Mouse (Mus musculus): ENCODE measurements around the gene Tmem184b. TPM values are rescaled to one million over a fixed set of nuclear protein-coding genes. Genes with fewer than 3 reads are reported as not detected.

Tmem184b gene
- total and polyA plus RNA-seq, 3 experiments, result 7.1 to 42.7 (median 21.1) TPM

DNA sequence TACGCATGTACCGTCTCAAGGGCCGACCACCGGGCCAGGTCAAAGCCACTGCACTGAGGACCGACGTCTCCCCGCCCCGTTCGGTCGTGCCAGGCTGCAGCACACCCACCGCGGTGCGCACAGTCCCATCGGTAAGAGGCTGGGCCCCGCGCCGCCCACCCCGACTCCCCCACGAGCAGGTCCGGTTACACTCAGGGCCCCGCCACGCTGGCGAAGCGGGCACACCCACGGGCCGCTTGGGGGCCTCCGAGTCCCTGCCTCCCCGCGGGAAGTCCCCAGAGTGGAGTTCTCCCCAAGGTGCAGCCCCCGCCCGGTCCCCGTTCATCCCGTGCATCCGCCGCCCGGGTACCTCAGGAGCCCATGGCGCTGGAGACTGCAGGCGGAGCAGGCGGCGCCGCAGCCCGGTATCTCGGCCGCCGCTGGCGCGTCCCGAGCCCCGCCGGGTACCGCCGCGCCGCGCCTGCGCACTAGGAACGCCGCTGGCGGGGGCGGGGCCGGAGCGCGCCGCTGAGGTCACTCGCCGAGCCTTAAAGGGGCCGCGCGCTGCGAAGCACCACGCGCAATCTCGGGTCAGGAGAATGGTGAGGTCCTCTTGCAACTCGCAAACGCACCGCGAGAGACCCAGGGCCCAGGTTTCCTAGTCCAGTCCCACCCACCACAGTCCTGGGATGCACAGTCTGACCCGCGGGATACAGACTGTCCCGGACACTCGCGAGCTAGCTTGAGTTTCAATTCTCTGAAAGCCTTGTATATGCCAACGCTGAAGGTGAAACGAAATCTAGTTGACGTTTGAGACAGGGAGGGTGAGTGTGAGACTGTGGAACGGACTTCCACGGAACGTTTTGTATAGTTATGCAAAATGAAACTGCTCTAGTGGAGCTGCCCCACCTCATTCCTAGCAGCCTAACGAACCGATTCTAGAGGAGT lies at the start of gene Tmem184b (continued):
- TF ChIP-seq BHLHE40 (IDR thresholded peaks at IDR 0.05; ENCODE audit: low read depth, low read length), result no peak

DNA sequence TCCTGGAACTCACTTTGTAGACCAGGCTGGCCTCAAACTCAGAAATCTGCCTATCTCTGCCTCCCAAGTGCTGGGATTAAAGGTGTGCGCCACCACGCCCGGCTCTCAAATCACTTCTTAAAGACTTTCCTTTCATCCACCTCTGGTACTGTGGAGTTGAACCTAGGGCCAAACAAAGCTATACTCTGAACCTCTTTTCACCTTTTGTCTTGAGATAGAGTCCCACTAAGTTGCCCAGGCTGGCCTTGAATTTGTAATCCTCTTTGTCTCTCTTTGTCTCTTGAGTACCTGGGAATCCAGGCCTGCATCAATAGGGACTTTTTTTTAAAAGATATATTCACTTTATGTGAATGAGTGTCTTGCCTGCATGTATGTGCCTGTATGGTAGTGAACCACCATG lies 44.7 kb upstream of the Tmem184b start:
- H3K36me3 ChIP-seq (replicated peaks in 1 of 2; ENCODE audit: control insufficient read depth in 1 of 2, insufficient read depth in 1 of 2, low read length in 1 of 2), result no peaks in the 10 kb centered on the region
- H3K9me3 ChIP-seq (replicated peaks; ENCODE audit: low read length), result peaks cover 6% of the 10 kb centered on the region
- H3K4me2 ChIP-seq (ENCODE audit: insufficient read depth, low read depth, poor library complexity, severe bottlenecking), result no peak overlapping the region
- TF ChIP-seq USF2 (conservative IDR thresholded peaks at IDR 0.05; ENCODE audit: low read depth, low read length) (no peak), KAT2A (IDR thresholded peaks at IDR 0.05; ENCODE audit: insufficient replicate concordance, low read length) (no peak), USF1 (IDR thresholded peaks at IDR 0.05; ENCODE audit: low read depth, low read length) (no peak), ETS1 (conservative IDR thresholded peaks at IDR 0.05; ENCODE audit: low read depth, low read length) (no peak), E2F4 (IDR thresholded peaks at IDR 0.05; ENCODE audit: insufficient replicate concordance, low read depth, low read length) (no peak), TBP (conservative IDR thresholded peaks at IDR 0.05; ENCODE audit: low read depth, low read length) (no peak), MEF2A (IDR thresholded peaks at IDR 0.05; ENCODE audit: borderline replicate concordance, low read depth, low read length) (no peak), SMC3 (IDR thresholded peaks at IDR 0.05; ENCODE audit: low read depth, low read length) (no peak), RAD21 (IDR thresholded peaks at IDR 0.05; ENCODE audit: low read depth, low read length) (no peak), SIN3A (IDR thresholded peaks at IDR 0.05; ENCODE audit: low read length) (no peak), EP300 (IDR thresholded peaks at IDR 0.05; ENCODE audit: low read length) (no peak), ZKSCAN1 (IDR thresholded peaks at IDR 0.05; ENCODE audit: borderline replicate concordance, low read depth, low read length) (no peak), BHLHE40 (IDR thresholded peaks at IDR 0.05; ENCODE audit: low read depth, low read length) (no peak)
- dilution Hi-C loops (cut with MboI; ENCODE audit: extremely low pct_ligation_motif_present, extremely low pct_unique_long_range_greater_than_20kb, low sequenced_read_pairs), result no loop called here
- no peak for DNase-seq (ENCODE audit: extremely low read depth)
- H3K4me3 ChIP-seq (replicated peaks in 1 of 3; ENCODE audit: low read depth in 2 of 3, low read length in 2 of 3, poor library complexity in 1 of 3), result no peak overlapping the region
- no peaks in the 10 kb centered on the region for H3K79me2 ChIP-seq (replicated peaks; ENCODE audit: control insufficient read depth, extremely low read depth, insufficient read depth, poor library complexity, severe bottlenecking)
- no peak overlapping the region for H3K9ac ChIP-seq (ENCODE audit: insufficient read depth, low read depth)
- H3K27ac ChIP-seq (ENCODE audit: insufficient read depth, low read depth), result no peak overlapping the region
- peaks cover 20% of the 10 kb centered on the region for H3K27me3 ChIP-seq (replicated peaks)
- in situ Hi-C loops (cut with MboI; ENCODE audit: low pct_ligation_motif_present, low pct_unique_long_range_greater_than_20kb, low sequenced_read_pairs), result no loop called here
- H3K4me1 ChIP-seq (ENCODE audit: control insufficient read depth in 1 of 2, insufficient read depth in 2 of 2), result no peaks in the 10 kb centered on the region

GRCm38 (mm10) chr15:79445786-79446654 lies 42.7 kb upstream of the Tmem184b start:
- H3K9ac ChIP-seq (ENCODE audit: insufficient read depth, low read depth), result no peak overlapping the region
- dilution Hi-C loops (cut with MboI; ENCODE audit: extremely low pct_ligation_motif_present, extremely low pct_unique_long_range_greater_than_20kb, low sequenced_read_pairs), result no loop called here

More at GRCm38 (mm10) chr15:79445786-79446654, 42.7 kb upstream of the Tmem184b start:
- peaks cover 0 to 5% of the 10 kb centered on the region in 2 experiments; a peak in 1 of 4 replicates for H3K4me1 ChIP-seq (ENCODE audit: control insufficient read depth in 1 of 2, insufficient read depth in 2 of 2)
- no peak overlapping the region for H3K27ac ChIP-seq (ENCODE audit: insufficient read depth, low read depth)
- H3K9me3 ChIP-seq (replicated peaks; ENCODE audit: low read length), result no peaks in the 10 kb centered on the region
- H3K4me3 ChIP-seq (replicated peaks in 1 of 3; ENCODE audit: low read depth in 2 of 3, low read length in 2 of 3, poor library complexity in 1 of 3), result no peak overlapping the region
- peaks cover 34% of the 10 kb centered on the region for H3K27me3 ChIP-seq (replicated peaks)
- TF ChIP-seq ETS1 (conservative IDR thresholded peaks at IDR 0.05; ENCODE audit: low read depth, low read length) (no peak), CHD2 (IDR thresholded peaks at IDR 0.05; ENCODE audit: low read length) (no peak), NRF1 (IDR thresholded peaks at IDR 0.05; ENCODE audit: low read depth, low read length) (no peak), E2F4 (IDR thresholded peaks at IDR 0.05; ENCODE audit: insufficient replicate concordance, low read depth, low read length) (no peak), JUND (conservative IDR thresholded peaks at IDR 0.05; ENCODE audit: low read depth, low read length) (no peak)
- no peaks in the 10 kb centered on the region for H3K36me3 ChIP-seq (replicated peaks in 1 of 2; ENCODE audit: control insufficient read depth in 1 of 2, insufficient read depth in 1 of 2, low read length in 1 of 2)
- DNase-seq (ENCODE audit: extremely low read depth), result no peak
- H3K79me2 ChIP-seq (replicated peaks; ENCODE audit: control insufficient read depth, extremely low read depth, insufficient read depth, poor library complexity, severe bottlenecking), result no peaks in the 10 kb centered on the region
- in situ Hi-C loops (cut with MboI; ENCODE audit: low pct_ligation_motif_present, low pct_unique_long_range_greater_than_20kb, low sequenced_read_pairs), result no loop called here
- no peak overlapping the region for H3K4me2 ChIP-seq (ENCODE audit: insufficient read depth, low read depth, poor library complexity, severe bottlenecking)
